In genomic region chr11:32976572-32976971, GRCm38 (mm10) we compare ENCODE assay signal across 18 mouse cellular contexts.
"Had no signal": no experiment of that assay in that cellular context is flagged by ENCODE, and none has a peak within 500 bp of the region (broad histone marks: within the 10 kb centered on the region; RNA-seq: fewer than 3 reads in every experiment).

No protein-coding gene starts in this region.

- ATAC-seq: intestine, postnatal 0 days; midbrain, embryonic 15.5 days had no signal

- H3K27me3 ChIP-seq: liver, embryonic 13.5 days; midbrain, embryonic 12.5 days; midbrain, embryonic 15.5 days; neural tube, embryonic 13.5 days had no signal

- DNase-seq: kidney, adult 2 months; kidney, postnatal 25 days; layer of hippocampus, postnatal 36 days; liver, embryonic 13.5 days; lung, adult 2 months; lung, postnatal 14 days; lung, postnatal 4 days; right cerebral cortex, adult 18-20 months; right cerebral cortex, postnatal 14 days; right cerebral cortex, postnatal 4 days; thymus, postnatal 25 days had no signal

- H3K27ac ChIP-seq: kidney, postnatal 0 days; left cerebral cortex, adult 2 months; liver, embryonic 13.5 days; midbrain, embryonic 12.5 days; midbrain, embryonic 15.5 days; neural tube, embryonic 13.5 days had no signal

- H3K4me2 ChIP-seq: liver, embryonic 13.5 days; midbrain, embryonic 12.5 days; midbrain, embryonic 15.5 days; neural tube, embryonic 13.5 days had no signal

- H3K4me3 ChIP-seq: left cerebral cortex, adult 2 months; liver, embryonic 13.5 days; midbrain, embryonic 12.5 days; midbrain, embryonic 15.5 days; myocyte; neural tube, embryonic 13.5 days had no signal

- H3K9ac ChIP-seq: liver, embryonic 13.5 days; midbrain, embryonic 12.5 days; midbrain, embryonic 15.5 days; neural tube, embryonic 13.5 days had no signal

- H3K9me3 ChIP-seq: liver, embryonic 13.5 days; midbrain, embryonic 12.5 days; midbrain, embryonic 15.5 days; neural tube, embryonic 13.5 days had no signal

- H3K4me1 ChIP-seq: liver, embryonic 13.5 days; midbrain, embryonic 12.5 days; midbrain, embryonic 15.5 days; neural tube, embryonic 13.5 days had no signal

- H3K36me3 ChIP-seq: liver, embryonic 13.5 days; midbrain, embryonic 12.5 days; midbrain, embryonic 15.5 days; neural tube, embryonic 13.5 days had no signal
